Mouse (Mus musculus) C2C12 (cell line): ENCODE measurements around the gene Clk2. TPM values are rescaled to one million over a fixed set of nuclear protein-coding genes. Genes with fewer than 3 reads are reported as not detected.

Experiments
- H3K27me3 ChIP-seq: one replicate; pipeline ENCODE4 v1.6.1; 2011; ENCODE audit not compliant: control insufficient read depth, insufficient read depth, insufficient read length
- H3K36me3 ChIP-seq: one replicate; pipeline ENCODE4 v1.6.1; 2011; ENCODE audit not compliant: control insufficient read depth, insufficient read depth
- H3K4me3 ChIP-seq: one replicate; pipeline ENCODE4 v1.5.1; 2011; ENCODE audit warnings: mild to moderate bottlenecking, control low read depth; ENCODE audit not compliant: poor library complexity, insufficient read depth, severe bottlenecking
- H3K79me2 ChIP-seq: one replicate; pipeline ENCODE4 v1.6.1; 2011; ENCODE audit not compliant: control insufficient read depth, insufficient read depth
- H3K79me3 ChIP-seq: one replicate; pipeline ENCODE4 v1.6.1; 2011; ENCODE audit warnings: low read depth, control low read depth
- H3ac ChIP-seq: one replicate; pipeline ENCODE3; 2011; ENCODE audit warnings: low read depth; ENCODE audit not compliant: control insufficient read depth, insufficient read length
- CEBPB ChIP-seq: IDR thresholded peaks from one replicate; pipeline ENCODE4 v1.6.1; 2011; ENCODE audit warnings: low read depth, mild to moderate bottlenecking, control low read depth, moderate library complexity
- CTCF ChIP-seq: IDR thresholded peaks from one replicate; pipeline ENCODE4 v1.5.1; 2011; ENCODE audit not compliant: control insufficient read depth, insufficient read depth, insufficient read length
- FOSL1 ChIP-seq: IDR thresholded peaks from one replicate; pipeline ENCODE4 v1.8.0; 2011; ENCODE audit warnings: mild to moderate bottlenecking, low read length; ENCODE audit not compliant: poor library complexity, insufficient read depth, severe bottlenecking
- MAX ChIP-seq: IDR thresholded peaks from one replicate; pipeline ENCODE4 v1.6.1; 2011; ENCODE audit warnings: mild to moderate bottlenecking, control low read depth
- MYOD1 ChIP-seq: IDR thresholded peaks from one replicate; pipeline ENCODE4 v1.6.1; 2011; ENCODE audit warnings: low read depth; ENCODE audit not compliant: control insufficient read depth, insufficient read length
- MYOG ChIP-seq: IDR thresholded peaks from one replicate; pipeline ENCODE4 v1.6.1; 2011; ENCODE audit not compliant: control insufficient read depth, insufficient read length; ENCODE audit errors: extremely low read depth
- USF1 ChIP-seq: IDR thresholded peaks from one replicate; pipeline ENCODE4 v1.6.1; 2011; ENCODE audit warnings: low read depth, mild to moderate bottlenecking, control low read depth, moderate library complexity
- long read RNA-seq, 2 experiments: library from polyadenylated mRNA; unstranded; transcript quantifications; one replicate each; pipeline ENCODE4 v2.0.0; 2019 to 2020
- polyA plus RNA-seq: library from polyadenylated mRNA; unstranded; fragments of >200 nt; fragmentation: generic; extraction: Trizol; gene quantifications from one replicate; pipeline ENCODE4 v1.2.1, GENCODE M21; 2012; ENCODE audit warnings: missing spikeins

The Clk2 gene
- polyA plus RNA-seq: 14.5 TPM
- long read RNA-seq, experiment 1, partial matches to known transcripts: 2 of 3 reads
- long read RNA-seq, experiment 1, other reads (novel, unspliced or antisense): 1 of 3 reads
- long read RNA-seq, experiment 2, partial matches to known transcripts: 8 of 10 reads
- long read RNA-seq, experiment 2, other reads (novel, unspliced or antisense): 1 of 10 reads

GRCm38 (mm10) chr3:89164506-89165267 lies at the start of gene Clk2:
TSS of gene Clk2 (plus strand) at chr3:89164795.
- H3K27me3 ChIP-seq: no peaks in the 10 kb centered on the region
- peaks cover 20% of the 10 kb centered on the region for H3K79me3 ChIP-seq
- H3K36me3 ChIP-seq: peaks cover 33% of the 10 kb centered on the region
- H3ac ChIP-seq: peak within 1 kb of the TSS; percentile 89
- H3K79me2 ChIP-seq: peaks cover 37% of the 10 kb centered on the region
- TF ChIP-seq USF1: peak; percentile 45
- TF ChIP-seq CTCF: no peak
- peak within 1 kb of the TSS; percentile 60 for H3K4me3 ChIP-seq

GRCm38 (mm10) chr3:89115522-89115921 lies 49.1 kb upstream of the Clk2 start:
- no peaks in the 10 kb centered on the region for H3K79me3 ChIP-seq
- no peak overlapping the region for H3ac ChIP-seq
- H3K79me2 ChIP-seq: no peaks in the 10 kb centered on the region
- TF ChIP-seq USF1 (no peak), CTCF (peak; percentile 31)
- no peak overlapping the region for H3K4me3 ChIP-seq
- no peaks in the 10 kb centered on the region for H3K36me3 ChIP-seq
- peaks cover 12% of the 10 kb centered on the region for H3K27me3 ChIP-seq

GRCm38 (mm10) chr3:89123313-89123712 lies 41.3 kb upstream of the Clk2 start:
- H3K27me3 ChIP-seq: peaks cover 21% of the 10 kb centered on the region
- no peaks in the 10 kb centered on the region for H3K36me3 ChIP-seq
- H3ac ChIP-seq: no peak overlapping the region
- H3K79me3 ChIP-seq: no peaks in the 10 kb centered on the region
- no peak overlapping the region for H3K4me3 ChIP-seq
- TF ChIP-seq MYOG: no peak
- TF ChIP-seq MYOD1: no peak
- TF ChIP-seq FOSL1: no peak
- TF ChIP-seq CEBPB: no peak
- TF ChIP-seq USF1: no peak
- no peak for TF ChIP-seq CTCF
- no peak for TF ChIP-seq MAX
- no peaks in the 10 kb centered on the region for H3K79me2 ChIP-seq

GRCm38 (mm10) chr3:89124241-89124640 lies 40.4 kb upstream of the Clk2 start:
- no peaks in the 10 kb centered on the region for H3K79me2 ChIP-seq
- H3K27me3 ChIP-seq: peaks cover 30% of the 10 kb centered on the region
- H3K4me3 ChIP-seq: no peak overlapping the region
- no peaks in the 10 kb centered on the region for H3K36me3 ChIP-seq
- TF ChIP-seq MAX: no peak
- no peak for TF ChIP-seq CTCF
- TF ChIP-seq MYOG: no peak
- no peak for TF ChIP-seq FOSL1
- no peak for TF ChIP-seq CEBPB
- TF ChIP-seq USF1: no peak
- no peak for TF ChIP-seq MYOD1
- no peak overlapping the region for H3ac ChIP-seq
- no peaks in the 10 kb centered on the region for H3K79me3 ChIP-seq

GRCm38 (mm10) chr3:89125981-89126380 lies 38.6 kb upstream of the Clk2 start:
- no peak for TF ChIP-seq FOSL1
- no peak for TF ChIP-seq MYOG
- TF ChIP-seq CEBPB: no peak
- TF ChIP-seq CTCF: no peak
- TF ChIP-seq MAX: no peak
- no peak for TF ChIP-seq USF1
- no peak for TF ChIP-seq MYOD1
- Histone ChIP-seq H3K4me3 (no peak overlapping the region), H3K36me3 (no peaks in the 10 kb centered on the region), H3K79me2 (no peaks in the 10 kb centered on the region), H3ac (no peak overlapping the region), H3K27me3 (peaks cover 27% of the 10 kb centered on the region), H3K79me3 (no peaks in the 10 kb centered on the region)

- Histone ChIP-seq H3K79me3 (no peaks in the 10 kb centered on the region), H3K36me3 (no peaks in the 10 kb centered on the region), H3ac (no peak overlapping the region), H3K79me2 (no peaks in the 10 kb centered on the region), H3K4me3 (no peak overlapping the region), H3K27me3 (peaks cover 58% of the 10 kb centered on the region)
- TF ChIP-seq USF1 (no peak), MAX (no peak), MYOG (no peak), CTCF (no peak), CEBPB (no peak)
Observed at GRCm38 (mm10) chr3:89129908-89130307, 34.7 kb upstream of the Clk2 start.
